Mouse (Mus musculus): ENCODE data around the gene Dqx1.
A peak's percentile ranks its signal among the peaks of the same experiment; 100 is the strongest.

Gene Dqx1

DNA sequence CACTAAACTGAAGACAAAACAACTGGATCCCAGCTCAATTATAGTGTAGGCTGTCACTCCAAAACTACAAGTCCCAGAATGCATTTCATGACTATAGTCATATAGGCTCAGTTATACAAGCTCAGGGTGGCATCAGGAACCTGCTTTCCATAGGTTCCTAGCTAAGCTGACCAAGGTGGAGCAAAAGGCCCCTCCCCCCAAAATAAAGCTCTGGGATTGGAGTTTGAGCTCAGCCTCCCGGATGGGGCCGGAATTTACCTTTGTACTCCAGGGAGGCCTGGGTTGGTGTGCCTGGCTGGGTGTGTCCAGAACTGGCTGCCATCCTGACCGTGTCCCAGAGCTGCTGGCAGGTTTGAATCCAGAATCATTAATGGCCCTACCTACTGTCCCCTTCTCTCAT lies at the start of gene Dqx1:
TSS of gene Dqx1 (plus strand) at position 55 of the 400 bp plus-strand sequence.
- DNase-seq (ENCODE audit: low read depth, low spot score), result no peak

DNA sequence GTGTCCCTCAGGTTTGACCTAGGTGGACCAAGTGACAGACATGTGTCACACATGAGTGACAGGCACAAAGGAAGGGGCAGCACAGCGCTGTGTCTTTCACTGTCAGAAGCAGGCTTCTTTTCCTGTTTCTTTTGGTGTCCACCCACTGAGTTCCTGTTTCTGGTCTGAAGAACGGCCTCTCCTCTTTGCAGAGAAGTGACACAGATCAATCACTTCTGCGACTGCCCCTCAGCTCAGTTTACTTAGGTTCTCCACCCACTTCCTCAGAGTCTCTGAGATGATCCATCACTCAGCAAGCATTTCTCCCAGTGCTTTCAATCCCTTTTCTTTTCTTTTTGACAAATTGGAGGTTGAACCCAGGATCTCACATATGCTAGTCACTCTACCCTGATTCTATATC lies 49.0 kb upstream of the Dqx1 start:
- DNase-seq (ENCODE audit: low read depth, low spot score), result no peak

DNA sequence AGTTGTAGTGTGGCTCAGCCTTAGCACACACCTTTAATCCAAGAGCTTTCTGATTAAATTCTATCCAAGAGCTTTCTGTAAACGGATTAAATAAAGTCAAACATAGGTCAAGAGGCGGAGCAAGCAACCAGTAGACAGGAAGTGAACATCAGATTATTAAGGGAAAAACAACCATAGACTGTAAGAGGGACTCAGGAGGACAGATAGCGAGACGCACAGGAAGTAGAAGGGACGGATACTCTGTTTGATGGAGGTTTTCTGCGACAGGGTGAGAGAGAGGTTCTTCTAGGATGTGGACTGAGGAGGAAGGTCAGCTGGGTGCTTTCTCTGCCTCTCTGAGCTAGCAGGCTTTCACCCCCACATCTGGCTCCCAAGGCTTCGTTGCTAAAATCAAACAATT lies 47.6 kb upstream of the Dqx1 start:
- DNase-seq (ENCODE audit: low read depth, low spot score), result no peak

DNA sequence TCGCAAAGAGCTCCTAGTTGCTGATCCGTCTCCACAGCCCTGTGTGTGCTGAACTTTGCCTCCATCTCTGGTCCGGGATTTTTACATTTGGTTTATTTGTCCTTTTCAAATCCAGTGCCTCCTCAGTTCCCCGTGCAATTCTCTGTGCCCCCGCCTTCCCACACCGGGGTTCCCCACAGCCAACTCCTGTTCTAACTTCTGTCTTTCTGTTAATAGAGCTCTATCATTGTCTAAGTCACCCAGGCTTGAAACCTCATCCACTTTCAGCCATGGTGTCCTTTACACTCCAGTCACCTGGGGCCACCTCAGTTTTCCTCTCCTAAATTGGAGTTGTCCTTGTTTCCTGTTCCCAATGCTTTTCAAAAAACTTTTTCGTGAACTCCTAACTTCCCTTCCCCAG lies 46.4 kb upstream of the Dqx1 start:
- no peak for DNase-seq (ENCODE audit: low read depth, low spot score)

DNA sequence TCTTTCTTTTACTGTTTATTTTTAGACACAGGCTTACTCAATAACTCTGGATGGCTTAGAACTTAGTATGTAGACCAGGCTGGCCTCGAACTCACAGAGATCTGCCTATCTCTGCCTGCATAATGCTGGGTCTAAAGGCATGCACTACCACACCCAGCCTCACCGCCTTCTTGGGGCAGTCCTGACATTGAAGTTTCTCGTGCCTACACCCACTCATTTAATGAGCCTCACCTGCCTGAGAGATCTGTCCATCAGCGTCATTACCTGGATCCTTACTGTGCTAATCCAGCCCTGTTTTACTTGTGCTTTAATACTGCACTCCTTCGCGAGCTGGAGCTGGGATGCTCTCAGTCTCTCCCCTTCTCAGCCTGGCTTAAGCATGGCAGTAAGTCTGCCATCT lies 45.9 kb upstream of the Dqx1 start:
- DNase-seq (ENCODE audit: low read depth, low spot score), result no peak

GRCm38 (mm10) chr6:83013444-83013843 lies 44.2 kb upstream of the Dqx1 start:
- DNase-seq (ENCODE audit: low read depth, low spot score), result no peak

DNA sequence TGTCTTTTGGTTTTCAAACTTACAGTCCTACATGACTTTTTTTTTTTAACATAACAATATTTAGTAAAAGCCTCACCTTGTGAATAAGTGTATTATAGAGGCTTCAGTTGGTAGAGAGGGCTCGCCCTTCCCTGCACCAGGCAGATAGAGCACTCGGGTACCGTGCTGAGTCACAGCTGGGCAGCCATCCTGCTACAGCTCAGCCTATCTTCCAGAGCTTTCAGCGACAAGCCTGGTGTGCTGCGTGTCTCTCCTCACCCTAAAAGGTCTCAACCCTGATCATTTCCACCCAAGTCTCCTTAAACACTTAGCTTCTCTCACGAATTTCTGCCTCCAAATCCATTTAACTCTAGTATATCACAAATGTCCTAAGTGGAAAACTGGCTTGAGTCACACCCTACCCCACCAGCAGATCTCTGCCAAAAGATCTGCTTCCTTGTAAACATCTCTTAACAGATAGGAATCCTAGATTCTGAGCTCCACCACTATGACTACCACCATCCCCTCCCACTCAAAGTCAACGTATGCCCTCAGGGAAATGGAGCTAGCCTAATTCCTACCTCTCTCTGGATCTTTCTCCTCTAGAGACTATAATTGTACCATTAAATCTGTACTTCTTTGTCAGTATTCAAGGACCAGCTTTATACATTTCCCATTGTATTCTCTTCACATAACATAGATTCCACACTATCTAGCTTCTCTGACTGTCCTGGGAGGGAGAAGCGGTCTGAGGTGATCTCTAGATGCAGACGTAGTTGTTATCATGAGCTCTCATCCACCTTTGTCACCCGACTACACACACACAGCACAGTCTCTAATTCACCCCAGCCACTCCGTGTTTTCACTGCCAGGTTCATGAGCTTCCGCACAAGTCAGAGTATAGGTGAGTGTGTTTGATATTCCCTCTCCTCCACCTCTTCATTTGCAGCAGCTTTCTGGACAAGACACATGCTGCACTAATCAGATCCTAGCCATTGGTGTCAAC lies 42.9 kb upstream of the Dqx1 start:
- no peak for DNase-seq (ENCODE audit: low read depth, low spot score)

DNA sequence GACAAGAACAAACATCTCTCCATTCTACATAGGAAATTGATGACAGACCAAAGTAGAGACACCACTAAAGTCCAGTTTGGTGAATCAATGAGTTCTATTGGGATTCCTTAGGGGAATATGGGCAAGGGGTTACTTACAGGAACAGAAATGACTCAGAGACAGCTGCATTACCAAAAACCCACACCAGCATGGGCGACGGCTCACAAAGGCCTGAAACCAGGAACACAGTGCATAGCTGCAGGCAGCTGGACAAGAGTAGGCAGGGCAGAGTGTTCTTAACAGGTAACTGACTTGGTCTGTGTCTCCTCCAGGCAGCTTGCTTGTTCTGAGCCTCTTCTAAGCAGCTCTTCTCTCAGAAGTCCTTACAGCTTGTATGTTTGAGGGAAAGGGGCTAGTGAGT lies 41.9 kb upstream of the Dqx1 start:
- DNase-seq (ENCODE audit: low read depth, low spot score), result no peak

DNA sequence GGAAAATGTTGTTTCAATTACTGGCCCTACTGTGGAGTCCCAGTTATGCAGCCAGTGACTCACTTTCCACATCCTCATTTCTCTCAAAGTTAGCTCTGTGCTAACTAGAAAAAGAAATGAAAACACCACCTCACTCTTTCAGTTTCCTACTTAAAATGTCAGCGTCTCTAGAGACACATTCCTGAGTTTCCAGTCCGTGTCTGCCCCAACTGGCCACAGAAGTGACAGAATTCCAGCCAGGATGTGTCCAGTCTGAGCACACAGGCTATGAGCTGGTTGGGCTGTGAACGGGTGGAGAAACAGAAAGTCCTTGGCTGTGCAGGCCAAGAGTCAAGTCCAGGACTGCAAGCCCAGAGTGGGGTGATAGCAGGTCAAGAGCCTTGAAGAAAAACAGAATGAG lies 40.5 kb upstream of the Dqx1 start:
- DNase-seq (ENCODE audit: low read depth, low spot score), result no peak

GRCm38 (mm10) chr6:83019044-83019443 lies 38.6 kb upstream of the Dqx1 start:
- no peak for DNase-seq (ENCODE audit: low read depth, low spot score)

GRCm38 (mm10) chr6:83020121-83020520 lies 37.5 kb upstream of the Dqx1 start:
- DNase-seq (ENCODE audit: low read depth, low spot score), result no peak

- no peak for DNase-seq (ENCODE audit: low read depth, low spot score)
These were observed 36.6 kb upstream of the Dqx1 start for GRCm38 (mm10) chr6:83020836-83021593.

DNA sequence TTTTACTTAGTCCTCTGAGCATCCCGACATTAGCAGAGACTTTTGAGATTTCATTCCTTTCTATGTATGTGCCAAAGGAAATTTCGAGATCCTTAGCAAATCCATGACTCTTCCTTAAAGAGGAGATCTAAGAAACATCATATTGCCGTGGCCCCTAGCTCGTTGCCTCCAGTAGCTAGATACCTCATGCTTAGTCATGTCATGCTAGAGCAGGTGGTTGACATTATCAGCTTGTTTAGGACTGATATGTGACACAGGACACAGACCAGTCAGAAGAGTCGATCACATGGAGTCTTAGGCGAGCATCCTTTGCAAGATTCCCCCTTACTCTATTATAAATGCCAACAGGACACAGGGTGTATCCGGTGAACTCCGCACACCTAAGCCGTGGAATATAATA lies 34.6 kb upstream of the Dqx1 start:
- DNase-seq (ENCODE audit: low read depth, low spot score), result no peak

GRCm38 (mm10) chr6:83023786-83024185 lies 33.9 kb upstream of the Dqx1 start:
- DNase-seq (ENCODE audit: low read depth, low spot score), result no peak

GRCm38 (mm10) chr6:83024421-83024820 lies 33.2 kb upstream of the Dqx1 start:
- no peak for DNase-seq (ENCODE audit: low read depth, low spot score)

- DNase-seq (ENCODE audit: low read depth, low spot score), result no peak
These were observed 32.4 kb upstream of the Dqx1 start for GRCm38 (mm10) chr6:83025221-83025620.

GRCm38 (mm10) chr6:83027293-83027692 lies 30.4 kb upstream of the Dqx1 start:
- no peak for DNase-seq (ENCODE audit: low read depth, low spot score)

DNA sequence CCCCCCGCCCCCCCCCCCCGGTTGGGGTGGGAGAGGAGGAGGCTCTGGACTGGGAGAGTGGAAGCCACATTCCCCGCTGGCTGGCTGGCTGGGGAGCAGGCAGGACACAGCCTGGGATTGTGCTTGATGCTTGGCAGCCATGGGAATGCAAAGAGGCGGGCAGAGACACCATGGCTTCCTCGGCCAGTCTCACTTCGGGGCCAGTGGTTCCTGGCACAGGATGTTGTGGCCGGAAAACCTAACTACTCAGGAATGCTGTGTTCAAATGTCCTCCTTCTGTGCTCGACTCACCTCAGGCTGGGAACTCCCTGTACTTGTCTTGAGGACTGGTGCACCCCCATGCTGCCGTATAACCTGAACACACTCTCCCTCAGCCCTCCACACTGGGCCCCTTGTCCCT lies 29.9 kb upstream of the Dqx1 start:
- no peak for DNase-seq (ENCODE audit: low read depth, low spot score)

GRCm38 (mm10) chr6:83029777-83030176 lies 27.9 kb upstream of the Dqx1 start:
- no peak for DNase-seq (ENCODE audit: low read depth, low spot score)

DNA sequence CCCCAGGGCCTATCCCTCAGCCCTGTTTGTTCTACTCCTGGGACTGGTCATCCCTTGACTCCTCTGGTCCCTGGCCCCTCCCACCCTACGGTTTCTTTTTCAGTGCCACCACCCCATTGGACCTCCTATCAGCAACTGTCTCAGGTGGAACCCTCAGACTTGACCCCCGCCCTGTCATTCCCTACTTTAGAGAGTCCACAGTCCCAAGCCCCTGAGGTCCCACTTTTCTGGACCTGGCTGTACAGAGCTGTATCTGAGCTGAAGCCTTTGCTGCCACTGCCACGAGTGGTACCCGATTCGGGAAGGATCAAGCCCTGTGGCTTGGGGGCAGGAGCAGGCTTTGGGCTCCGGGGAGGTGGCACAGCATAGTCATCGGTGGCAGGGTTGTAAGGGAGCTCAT lies 26.5 kb upstream of the Dqx1 start:
- DNase-seq (ENCODE audit: low read depth, low spot score), result no peak

DNA sequence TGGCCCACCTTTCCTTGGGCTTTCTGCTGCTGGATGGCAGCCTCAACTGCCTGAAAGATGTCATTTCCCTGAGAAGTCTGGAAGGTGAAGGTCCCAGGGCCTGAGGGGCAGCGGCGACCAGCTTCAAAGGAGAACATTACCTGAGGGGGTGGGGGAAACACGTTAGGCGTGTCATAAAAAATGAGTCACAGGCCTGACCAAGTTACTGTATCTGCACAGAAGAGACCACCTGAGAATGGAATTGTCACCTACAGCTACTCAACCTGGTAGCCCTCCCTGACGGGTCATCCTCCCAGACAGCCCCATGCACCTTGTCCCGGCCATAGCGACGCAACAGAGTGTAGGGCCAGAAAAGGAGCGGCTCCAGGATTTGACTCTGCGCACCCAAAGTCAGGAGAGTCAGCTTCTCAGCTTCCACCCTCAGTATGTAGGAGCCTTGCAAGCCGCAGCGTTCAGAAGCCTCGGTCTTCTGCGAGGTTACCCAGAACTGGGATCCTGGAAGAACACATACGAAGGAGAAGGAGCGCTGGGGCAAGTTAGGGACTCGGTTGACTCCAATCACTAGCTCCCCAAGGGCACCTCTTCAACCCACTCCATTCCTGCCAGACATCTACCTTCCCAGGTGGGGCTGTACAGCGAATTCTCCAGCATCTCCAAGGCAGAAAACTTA lies 25.6 kb upstream of the Dqx1 start:
- DNase-seq (ENCODE audit: low read depth, low spot score), result no peak

- DNase-seq (ENCODE audit: low read depth, low spot score), result peak; percentile 64
These were observed 24.9 kb upstream of the Dqx1 start for GRCm38 (mm10) chr6:83032769-83033191.

Measured in forelimb bud, embryonic 11.5 days (tissue).